Mouse (Mus musculus) kidney, adult 9 months (tissue): ENCODE results near the gene Sec14l5.
A peak's percentile ranks its signal among the peaks of the same experiment; 100 is the strongest.

Experiments used
- DNase-seq: peaks from one replicate; pipeline ENCODE4 v3.0.0; 2022

Sec14l5 gene

DNA sequence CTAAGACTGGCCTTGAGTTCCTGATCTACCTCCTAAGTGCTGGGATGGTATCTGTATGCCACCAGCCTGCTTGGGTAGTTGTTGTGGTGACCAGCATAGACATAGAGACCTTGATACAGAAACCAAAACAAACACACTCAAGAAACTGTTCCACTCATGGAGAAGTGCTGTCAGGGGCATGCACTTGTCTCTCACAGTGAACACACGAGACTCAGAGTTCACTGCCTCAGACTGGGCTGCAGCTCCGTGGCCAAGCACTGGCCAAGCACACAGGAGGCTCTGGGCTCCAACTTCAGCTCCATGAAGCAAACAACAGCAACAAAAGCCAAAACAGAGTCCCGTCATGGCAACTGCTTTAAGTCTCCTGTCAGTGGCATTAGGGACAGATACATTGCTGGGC is 8.1 kb downstream of the Sec14l5 start:
- no peak for DNase-seq

DNA sequence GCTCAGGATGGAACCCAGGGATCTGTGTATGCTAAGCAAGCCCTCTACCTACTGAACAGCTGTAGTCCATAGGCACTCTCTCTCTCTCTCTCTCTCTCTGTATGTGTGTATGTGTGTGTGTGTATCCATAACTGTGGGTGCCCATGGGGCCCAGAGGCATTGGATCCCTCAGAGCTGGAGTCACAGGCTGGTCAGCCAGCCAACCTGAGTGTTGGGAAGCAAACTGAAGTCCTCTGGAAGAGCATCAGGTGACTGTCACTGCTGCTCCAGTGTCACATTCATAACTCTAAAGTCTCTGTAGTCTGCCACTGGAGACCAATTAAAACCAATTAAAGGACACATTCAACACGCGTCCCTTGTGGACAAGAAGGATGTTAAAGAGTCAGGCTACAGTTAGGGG is 9.6 kb downstream of the Sec14l5 start:
- no peak for DNase-seq

DNA sequence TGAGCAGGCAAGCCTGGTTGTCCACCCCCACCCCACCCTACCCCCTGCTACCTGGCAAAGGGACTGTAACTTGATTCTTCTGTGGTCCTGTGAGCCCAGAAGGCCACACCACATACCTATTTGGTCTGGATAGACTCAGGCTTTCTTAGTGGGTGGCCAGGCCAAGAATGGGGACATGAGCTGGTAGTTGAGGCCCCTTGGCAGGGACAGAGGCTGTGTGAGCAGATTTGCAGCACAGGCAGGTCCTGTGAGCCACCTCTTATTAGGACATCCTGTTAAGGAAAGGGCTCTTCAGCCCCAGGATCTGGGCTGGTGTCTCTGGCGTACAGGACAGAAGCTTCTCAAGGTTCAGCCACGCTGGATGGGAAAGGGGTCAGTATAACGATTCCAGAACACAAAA is 10.2 kb downstream of the Sec14l5 start:
- DNase-seq: no peak

DNA sequence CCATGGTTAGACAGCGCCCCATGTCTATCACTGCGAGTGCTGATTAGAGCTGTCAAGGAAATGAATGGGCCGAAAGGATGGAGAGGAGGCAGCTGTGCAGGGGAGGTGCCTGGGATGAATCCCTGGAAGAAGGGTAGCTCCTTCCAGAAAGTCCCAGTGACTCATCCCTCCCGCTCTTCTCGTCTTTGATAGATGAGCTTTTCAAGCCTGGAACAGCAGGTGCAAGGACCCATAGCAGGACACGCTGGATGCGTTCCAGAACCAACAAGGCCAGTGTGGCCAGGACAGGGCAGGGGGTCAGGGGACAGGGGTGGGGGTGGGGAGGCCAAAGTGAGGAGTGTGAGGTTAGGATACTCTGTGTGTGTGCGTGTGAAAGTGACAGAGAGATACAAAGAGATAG is 12.3 kb downstream of the Sec14l5 start:
- no peak for DNase-seq

DNA sequence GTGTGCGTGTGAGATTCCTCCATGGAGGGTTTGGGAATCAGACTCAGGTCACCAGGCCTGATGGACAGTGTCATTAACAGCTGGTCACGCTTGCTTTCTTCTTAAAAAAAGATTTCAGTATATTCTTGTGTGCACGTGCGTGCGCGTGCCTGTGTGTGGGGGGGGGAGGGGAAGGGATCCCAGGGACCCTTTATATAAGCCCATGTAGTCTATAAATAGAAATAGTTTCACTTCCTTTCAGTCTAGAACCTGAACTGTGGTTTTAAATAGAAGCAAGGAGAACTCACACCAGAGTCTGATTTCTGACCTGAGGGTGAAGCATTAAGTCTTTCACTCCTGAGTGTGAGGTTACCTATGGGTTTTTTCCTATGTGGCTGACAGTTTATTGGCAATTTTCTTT is 17.4 kb downstream of the Sec14l5 start:
- no peak for DNase-seq

DNA sequence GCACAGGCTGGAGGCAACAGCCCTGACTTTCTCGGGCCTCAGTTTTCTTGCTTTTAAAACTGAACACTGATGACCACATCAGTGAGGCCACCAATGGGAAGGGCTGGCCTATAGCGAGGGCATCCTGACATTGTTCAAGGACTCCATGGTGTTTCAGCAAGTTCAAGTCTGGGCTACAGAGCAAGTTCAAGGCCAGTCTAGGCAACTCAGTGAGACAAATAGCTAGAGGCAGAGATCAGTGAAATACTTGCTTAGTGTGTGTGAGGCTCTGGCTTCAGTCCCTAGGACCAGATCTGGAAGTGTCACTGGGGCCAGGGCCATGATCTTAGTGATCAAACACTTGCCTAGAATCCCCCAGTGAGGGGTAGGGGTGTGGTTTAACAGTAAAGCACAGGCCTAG is 21.1 kb downstream of the Sec14l5 start:
- no peak for DNase-seq

DNA sequence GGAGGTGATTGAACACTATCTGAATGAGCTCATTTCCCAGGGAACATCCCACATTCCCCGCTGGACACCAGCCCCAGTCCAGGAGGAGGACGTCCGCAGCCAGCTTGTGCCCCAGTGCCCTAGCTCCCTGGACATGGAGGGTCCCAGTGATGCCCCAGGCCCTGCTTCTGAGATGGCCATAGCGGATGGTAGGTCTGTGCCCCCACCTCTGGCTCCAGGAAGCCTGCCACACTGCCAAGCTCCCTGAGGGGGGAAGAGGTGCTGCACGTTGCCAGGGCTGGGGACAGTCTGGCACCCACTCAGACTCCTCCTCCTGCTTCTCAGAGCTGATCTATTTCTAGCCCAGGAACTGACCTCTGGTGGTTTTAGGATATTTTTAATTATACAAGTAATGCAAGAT is 21.9 kb downstream of the Sec14l5 start:
- DNase-seq: peak; percentile 21

DNA sequence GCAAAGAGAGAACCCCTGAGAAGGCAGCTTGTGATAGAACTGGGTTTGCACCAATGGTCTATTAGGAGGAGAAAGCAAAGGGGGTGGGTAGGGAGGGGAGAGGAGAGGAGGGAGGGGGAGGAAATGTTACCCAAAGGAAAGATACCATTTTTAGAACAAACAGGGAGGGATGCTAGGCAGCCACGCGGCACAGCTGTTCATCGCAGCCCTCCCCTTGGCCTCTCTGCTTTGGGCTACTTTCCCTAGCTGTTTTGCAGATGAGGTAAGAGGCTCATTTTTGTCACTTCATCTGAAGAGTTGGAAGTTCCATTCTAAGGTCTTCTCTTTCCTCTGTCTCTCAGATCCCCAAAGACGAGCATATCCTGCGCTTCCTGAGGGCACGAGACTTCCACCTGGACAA is 25.7 kb downstream of the Sec14l5 start:
- no peak for DNase-seq

DNA sequence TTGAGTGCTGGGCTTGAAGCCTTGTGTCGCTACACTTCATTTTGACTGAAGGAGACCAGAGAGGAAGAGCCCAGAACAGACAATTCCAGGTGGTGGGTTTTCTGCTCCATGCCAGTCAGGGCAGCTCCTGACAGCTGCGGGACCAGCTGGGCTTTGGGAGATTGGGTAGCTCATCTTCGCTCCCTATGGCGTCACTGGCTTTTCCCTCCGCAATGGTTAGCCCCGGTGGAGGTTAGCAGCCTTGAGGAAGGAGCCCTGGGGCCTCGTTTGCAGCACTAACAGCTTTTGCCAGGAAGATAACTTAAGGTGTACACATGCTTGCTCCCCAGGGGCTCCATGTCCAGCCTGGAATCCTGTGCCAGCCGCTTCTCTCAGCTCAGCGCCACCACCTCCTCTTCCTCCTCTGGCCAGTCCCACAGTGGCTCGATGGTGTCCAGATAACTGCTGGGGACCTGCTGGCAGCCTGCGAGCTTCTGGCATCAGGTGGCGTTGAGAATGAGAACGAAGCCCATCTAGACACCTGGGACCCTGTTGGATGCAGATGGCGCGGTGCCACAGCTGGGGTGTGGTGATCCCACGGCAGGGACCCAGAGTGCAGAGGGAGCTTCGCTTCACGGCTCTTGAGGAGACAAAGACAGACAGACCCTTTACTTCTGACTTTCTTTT is 36.5 kb downstream of the Sec14l5 start:
- DNase-seq: no peak

DNA sequence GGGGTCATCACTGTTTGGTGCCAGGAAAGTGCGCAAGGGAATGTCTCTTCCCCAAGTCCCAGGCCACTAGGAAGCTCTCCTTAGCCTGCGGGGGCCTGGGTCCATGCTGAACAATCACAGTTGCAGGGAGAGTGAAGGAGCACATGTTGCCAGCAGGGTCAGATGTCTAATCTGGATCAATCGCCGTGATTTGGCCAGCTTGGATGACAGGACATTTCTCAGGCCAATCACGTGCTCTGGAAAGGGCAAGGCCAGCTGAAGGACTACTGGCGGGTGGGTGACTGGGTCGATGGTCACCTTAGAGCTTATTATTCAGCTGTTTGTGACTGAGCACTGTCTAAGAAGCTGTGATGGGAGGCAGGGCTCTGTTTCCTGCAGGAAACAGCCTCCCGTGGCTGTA is 37.2 kb downstream of the Sec14l5 start:
- DNase-seq: no peak

DNA sequence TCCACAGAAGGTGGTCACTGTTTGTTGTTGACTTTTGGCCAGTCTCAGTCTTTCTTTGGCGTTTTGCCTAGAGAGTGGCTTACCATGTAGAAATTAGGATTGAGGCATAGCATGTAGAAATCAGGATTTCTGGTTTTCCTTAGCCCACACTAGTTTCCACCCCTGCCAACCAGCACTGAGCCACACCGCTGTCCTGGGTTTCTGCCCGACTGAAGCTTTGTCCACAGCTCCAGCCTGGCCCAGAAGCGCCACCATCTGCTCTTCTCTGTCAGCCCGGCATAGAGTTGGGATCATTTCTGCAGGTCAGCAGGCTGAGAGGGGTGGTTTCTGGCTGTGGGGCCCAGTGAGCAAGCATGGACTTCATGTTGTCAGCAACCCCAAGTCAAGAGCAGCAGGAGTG is 38.0 kb downstream of the Sec14l5 start:
- no peak for DNase-seq

DNA sequence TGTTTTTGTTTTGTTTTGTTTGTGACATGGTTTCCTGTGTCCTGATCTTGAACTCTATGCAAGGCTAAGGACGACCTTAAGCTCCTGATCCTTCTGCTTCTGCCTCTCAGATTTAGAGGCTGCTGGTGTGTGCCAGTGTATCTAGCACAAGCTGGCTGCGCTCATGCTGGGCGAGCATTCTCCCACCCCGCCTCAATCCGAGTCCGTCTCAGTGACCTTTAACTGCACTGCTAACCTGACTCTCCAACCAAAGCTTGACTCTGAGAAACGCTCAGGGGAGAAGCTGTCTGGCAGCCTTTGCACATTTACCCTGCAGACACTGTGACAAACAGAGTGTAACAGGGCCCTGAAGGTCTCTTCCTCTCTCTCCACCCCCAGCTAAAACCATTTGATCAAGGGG is 38.8 kb downstream of the Sec14l5 start:
- peak; percentile 26 for DNase-seq

DNA sequence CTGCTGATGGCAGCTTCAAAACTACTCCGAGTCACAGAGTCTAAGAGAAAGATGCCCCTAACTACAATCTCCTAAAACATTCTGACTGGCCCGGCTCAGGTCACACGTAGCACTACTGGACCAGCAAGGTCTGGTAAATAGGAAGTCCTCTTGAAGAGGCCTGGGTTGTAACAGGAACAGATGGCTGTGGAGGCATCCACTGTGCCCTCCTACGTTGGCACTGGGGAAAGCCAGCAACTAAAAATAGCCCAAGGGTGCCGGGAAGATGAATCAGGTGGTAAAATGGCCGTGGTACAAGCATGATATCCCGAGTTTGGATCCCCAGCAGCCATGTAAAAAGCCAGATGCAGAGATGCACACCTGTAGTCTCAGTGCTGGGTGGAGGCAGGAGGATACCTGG is 39.3 kb downstream of the Sec14l5 start:
- DNase-seq: no peak

DNA sequence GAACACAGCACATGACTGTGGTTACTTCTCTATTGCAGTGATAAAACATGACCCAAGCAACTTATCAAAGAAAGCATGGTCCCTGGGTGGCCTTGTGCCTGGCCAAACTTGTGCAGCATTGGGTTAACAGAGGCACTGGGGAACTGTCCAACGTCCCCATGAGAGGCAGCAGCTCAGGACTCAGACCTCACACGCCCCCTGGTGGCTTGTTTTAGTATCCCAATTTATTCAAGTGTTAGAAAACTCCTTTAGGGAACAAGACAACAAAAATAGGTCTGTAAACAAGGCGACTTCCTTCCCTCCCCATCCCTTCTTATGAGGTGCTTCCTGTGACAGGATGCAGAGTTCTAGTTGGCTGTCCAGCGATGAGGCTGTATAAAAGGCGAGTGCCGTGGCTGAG is 48.2 kb downstream of the Sec14l5 start:
- peak; percentile 81 for DNase-seq

DNA sequence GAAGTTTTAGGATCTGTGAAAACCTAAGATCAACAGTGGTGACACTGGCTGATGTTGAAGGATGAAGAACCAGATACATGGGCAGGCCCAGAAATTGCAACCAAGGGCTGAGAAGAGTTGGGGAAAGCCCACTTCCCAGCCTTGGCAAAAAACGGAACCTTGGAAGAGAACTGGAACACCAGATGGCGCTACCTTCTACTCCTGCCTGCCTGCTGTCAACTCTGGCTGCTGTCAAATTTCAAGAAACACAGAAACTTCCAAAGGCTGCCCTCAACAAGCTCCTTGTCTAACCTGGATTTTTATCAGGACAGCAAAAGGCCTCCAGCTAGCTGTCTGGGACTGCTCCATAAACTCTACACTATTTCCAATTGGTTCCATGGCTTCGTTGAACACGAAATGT is 55.8 kb downstream of the Sec14l5 start:
- peak; percentile 74 for DNase-seq

DNA sequence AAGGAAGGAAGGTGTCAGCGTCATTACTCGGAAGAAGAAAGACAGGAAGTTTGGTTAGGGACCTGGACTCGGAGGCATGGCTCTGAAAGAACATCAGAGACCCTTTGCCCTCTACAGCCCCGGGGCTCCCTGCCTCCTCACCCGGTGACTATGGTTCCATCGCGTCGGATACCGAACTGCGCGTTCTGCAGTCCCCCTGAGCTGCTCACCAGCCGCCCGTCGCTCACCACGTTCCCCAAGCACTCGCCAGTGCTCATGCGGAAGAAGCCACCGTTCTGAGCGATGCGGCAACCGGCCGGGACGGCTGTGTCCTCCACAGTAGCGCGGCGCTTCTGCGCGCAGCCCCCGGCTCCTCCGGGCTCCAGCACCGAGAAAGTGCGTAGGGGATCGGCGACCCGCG is 56.3 kb downstream of the Sec14l5 start:
- peak; percentile 11 for DNase-seq

DNA sequence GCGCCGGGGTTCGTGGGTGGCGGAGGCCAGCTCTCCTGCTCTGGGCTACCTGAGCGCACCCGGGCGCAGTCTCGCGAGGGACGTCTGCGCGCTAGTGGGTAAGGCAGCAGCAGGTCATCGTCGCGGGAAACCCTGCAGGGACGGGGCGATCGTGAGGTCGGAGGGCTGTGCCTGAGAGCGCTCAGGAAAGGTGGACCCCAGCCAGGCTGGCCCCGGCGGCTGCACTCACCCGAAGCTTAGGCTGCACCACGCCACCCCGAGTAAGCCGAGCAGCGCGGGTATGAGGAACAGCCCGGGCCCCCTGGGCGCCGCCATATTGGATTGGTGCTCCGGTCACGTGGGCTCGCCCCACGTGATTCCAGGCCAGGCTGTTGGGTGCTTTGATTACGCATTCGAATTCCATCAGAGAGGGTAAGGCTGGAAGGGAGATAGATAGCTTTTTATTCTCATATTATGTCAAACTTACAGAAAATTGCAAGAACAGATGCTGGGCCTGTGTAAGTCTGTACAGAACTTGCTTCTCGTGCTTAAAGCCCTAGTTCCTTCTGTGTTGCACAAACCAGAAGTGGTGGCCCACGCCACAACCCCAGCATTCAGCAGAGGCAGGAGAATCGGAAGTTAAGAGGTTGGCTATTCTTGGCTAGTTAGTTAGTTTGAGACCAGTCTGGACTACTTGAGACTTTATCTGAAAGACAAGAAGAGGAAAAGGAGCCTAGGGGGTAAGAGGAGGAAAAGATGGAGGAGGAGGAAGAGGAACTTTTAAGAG is 56.9 kb downstream of the Sec14l5 start, which contains the start of gene Nagpa:
TSS of gene Nagpa (minus strand) at position 345 of the 766 bp plus-strand sequence.
- DNase-seq: peak; percentile 84

DNA sequence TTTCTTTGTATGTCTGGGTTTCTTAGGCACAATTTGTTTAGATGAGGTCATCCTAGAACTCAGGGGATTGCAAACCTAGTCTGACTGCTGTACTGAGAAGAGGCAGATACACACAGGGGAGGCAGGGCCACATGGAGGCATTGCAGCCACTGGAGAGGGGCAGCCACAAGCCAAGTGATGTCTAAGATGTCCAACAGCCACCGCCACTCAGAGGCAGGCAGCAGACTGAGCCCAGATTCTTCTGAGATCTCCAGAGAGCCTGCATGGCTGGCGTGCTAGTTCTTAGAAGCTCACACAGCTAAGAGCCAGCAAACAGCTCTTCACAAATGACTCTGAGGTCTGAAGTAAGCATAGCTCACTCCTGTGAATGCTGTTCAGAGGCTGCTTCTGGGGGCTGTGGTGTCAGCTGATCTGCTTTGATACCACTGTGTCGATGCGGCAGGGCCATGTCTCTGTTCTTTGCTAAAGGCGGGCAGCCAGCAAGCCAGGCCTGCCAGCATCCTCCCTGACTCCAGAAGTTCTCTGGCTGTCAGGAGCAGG is 58.6 kb downstream of the Sec14l5 start:
- DNase-seq: no peak

DNA sequence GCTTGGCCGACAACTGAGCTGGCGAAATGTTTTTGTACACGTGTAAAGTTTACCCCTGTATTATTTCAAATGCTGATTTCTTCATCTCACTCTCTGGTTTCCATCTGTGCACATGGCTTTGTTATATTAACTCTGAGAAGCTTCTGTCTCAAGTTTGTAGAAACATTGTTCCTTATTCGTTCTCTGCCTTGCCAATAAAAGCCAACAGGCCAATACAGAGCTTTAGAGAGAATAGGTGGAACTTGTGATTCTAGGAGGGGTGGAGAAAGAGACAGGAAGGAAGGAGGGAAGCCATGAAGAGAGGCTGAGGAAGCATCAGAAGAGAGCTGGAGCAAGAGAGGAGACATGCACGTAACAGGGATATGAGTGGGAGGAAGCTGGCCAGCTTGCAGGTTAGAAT is 59.1 kb downstream of the Sec14l5 start:
- no peak for DNase-seq

DNA sequence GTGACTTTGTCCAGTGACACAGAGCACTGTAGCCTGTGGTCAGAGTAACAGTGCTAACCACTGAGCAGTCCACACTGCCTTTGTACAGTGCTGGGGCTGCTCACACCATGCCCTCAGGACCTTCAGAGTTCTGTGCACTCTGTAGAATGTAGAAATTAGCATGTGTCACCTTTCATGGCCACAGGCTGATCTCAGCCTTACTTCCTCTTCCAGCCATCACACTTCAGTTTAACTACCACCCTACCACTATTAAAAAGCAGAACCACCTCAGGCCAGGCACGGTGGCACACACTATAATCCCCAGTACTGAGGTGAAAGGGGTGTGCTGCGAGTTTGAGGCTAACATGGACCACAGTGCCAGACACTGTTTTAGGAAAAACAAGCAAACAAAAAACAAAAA is 63.5 kb downstream of the Sec14l5 start:
- DNase-seq: no peak

DNA sequence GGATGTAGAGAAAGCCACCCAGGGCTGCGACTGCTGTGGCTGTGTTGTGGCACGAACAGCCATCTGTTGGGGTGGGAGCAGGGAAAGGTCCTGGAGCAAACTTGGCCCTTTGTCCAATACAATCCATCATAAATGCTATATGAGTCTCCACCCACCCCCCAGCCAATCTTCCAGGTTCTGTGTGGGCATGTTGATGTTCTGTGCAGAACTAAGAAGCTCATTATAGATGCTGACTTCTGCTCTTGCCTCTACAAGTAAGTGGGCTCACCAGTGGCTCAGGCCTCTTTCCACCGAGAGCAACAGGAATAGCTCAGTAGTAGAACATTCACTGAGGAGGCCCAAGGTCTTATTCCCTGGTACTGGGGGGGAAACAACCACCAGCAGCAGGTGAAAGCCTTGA is 65.2 kb downstream of the Sec14l5 start:
- no peak for DNase-seq

DNA sequence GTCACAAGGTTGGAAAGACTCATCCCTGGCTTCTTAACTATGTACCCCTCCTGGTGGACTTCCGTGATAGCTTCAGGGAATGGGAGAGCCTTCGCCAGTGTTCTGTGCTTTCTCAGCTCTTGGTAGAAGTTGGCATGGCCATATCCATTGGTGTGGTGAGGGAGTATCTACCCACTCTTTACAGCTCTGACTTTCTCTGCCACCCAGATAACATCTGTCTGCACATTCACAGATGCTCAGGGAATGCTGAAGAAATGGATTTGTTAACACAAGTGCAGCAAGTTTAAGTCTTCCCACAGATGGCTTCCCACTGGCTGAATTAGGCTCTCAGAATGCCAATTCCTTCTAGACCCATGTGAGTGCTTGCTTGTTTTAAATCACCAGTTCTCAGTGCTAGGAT is 67.2 kb downstream of the Sec14l5 start:
- DNase-seq: no peak

DNA sequence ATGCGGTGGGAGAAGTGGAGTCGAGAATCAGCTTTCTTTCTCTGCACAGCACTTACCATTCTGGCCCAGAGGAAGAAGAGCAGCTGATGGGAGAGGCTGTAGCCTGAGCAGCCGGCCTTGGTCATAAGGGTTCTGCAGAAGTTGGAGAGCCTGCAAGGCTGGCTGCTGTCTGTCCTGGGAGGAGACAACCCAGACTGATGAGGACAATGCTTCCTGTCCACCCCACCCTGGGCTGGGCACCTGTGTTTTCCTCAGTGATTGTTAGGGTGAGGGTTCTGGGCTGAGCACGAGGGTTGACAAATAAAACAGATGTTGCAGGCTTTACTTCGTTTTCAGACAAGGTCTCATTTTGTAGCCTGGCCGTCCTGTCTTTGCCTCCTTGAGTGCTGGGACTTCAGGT is 69.8 kb downstream of the Sec14l5 start:
- DNase-seq: no peak

DNA sequence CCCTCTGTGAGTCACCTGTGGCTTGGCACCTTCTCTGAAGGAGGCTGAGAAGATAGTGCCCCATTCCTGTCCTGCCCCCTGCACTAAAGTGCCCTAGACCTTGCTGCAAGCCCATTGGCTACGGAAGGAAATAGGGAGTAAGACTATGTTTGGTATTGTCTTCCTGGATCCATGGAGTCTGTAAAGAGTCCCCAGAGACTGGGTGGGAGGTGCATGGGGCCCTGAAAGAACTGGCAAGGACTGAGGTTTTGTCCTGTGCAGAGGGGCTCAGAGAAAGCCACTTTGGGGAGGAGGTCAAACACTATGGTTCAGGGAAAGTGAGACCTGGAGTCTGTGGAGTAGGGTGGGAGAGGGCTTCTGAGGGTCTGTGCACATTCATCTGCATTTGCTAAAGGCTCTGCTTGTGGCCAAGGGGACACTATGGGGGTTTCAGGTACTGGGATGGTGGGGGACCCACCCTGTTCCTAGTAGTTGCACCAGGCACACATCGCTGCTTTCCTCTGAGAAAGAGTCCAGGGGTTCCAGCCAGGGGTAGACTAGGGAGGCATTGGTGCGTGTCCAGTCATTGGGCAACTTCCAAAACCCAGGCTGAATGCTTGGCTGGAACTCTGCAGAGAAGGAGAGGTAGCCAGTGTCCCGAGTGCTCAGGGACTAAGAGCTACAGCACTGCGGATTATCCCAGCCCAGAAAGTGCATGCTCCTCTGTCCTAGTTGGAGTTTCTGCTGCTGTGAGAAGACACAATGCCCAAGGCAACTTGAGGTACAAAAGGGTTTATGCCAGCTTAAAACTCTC is 70.6 kb downstream of the Sec14l5 start:
- DNase-seq: peak; percentile 85
